Comparison of ENCODE assay signal across 8 mouse cellular contexts in genomic region chr2:145861193-145862123, GRCm38 (mm10). TPM values are rescaled to one million over a fixed set of nuclear protein-coding genes. Genes with fewer than 3 reads are reported as not detected.
DNase-seq lines count a peak whose midpoint lies in the region; ATAC-seq and TF ChIP-seq lines count a peak whose summit lies in the region.

No protein-coding gene starts in this region.

- intact Hi-C loops in left cerebral cortex, postnatal 36 days (cut with DNase I): no loop called here

- H3K4me3 ChIP-seq in thymus, adult 2 months (ENCODE audit: control insufficient read depth, insufficient read depth, low read length): no peak overlapping the region
- H3K4me3 ChIP-seq in heart, embryonic 11.5 days (ENCODE audit: low read depth, low read length): peak overlapping the region; percentile 40
- peak overlapping the region; percentile 36 for H3K4me3 ChIP-seq in kidney, embryonic 15.5 days (replicated peaks)
- peak overlapping the region; percentile 39 for H3K4me3 ChIP-seq in midbrain, embryonic 13.5 days (replicated peaks)

- H3K9me3 ChIP-seq in heart, embryonic 11.5 days (replicated peaks; ENCODE audit: control insufficient read depth, low read length): no peaks in the 10 kb centered on the region
- no peaks in the 10 kb centered on the region for H3K9me3 ChIP-seq in kidney, embryonic 15.5 days (replicated peaks)
- H3K9me3 ChIP-seq in midbrain, embryonic 13.5 days: no peaks in the 10 kb centered on the region

- ATAC-seq in heart, embryonic 11.5 days (replicated peaks; ENCODE audit: insufficient number of reproducible peaks, low FRiP score, low TSS enrichment): no peak
- ATAC-seq in kidney, embryonic 15.5 days (replicated peaks; ENCODE audit: low FRiP score): no peak
- ATAC-seq in midbrain, embryonic 13.5 days: no peak

- peak overlapping the region; percentile 58 for H3K4me2 ChIP-seq in heart, embryonic 11.5 days
- H3K4me2 ChIP-seq in kidney, embryonic 15.5 days: peak overlapping the region; percentile 56
- peak overlapping the region; percentile 59 for H3K4me2 ChIP-seq in midbrain, embryonic 13.5 days (replicated peaks)

- H3K9ac ChIP-seq in heart, embryonic 11.5 days (ENCODE audit: low read depth, low read length): peak overlapping the region; percentile 65
- H3K9ac ChIP-seq in kidney, embryonic 15.5 days: 0 out of 2 replicates have a peak overlapping the region, but pooled peaks have one; percentile 5
- H3K9ac ChIP-seq in midbrain, embryonic 13.5 days (replicated peaks): peak overlapping the region; percentile 57

- DNase-seq in thymus, adult 2 months: no peak
- no peak for DNase-seq in thymus, postnatal 10 days (ENCODE audit: low spot score in 2 of 2)
- no peak for DNase-seq in left cerebral cortex, postnatal 36 days (ENCODE audit: low spot score in 2 of 2)
- DNase-seq in gastrocnemius, postnatal 4 days (ENCODE audit: low spot score in 2 of 2): no peak
- DNase-seq in urinary bladder, postnatal 4 days (ENCODE audit: low spot score in 2 of 2): no peak

- H3K36me3 ChIP-seq in thymus, adult 2 months (ENCODE audit: control insufficient read depth, insufficient read depth, low read length): no peaks in the 10 kb centered on the region
- H3K36me3 ChIP-seq in heart, embryonic 11.5 days (ENCODE audit: control insufficient read depth, insufficient read depth, low read length): 0 out of 2 replicates have a peak, but pooled peaks cover 3% of the 10 kb centered on the region
- peaks cover 21% of the 10 kb centered on the region for H3K36me3 ChIP-seq in kidney, embryonic 15.5 days
- no peaks in the 10 kb centered on the region for H3K36me3 ChIP-seq in midbrain, embryonic 13.5 days

- 89% methylated on average over 8 of the region's 8 CpGs for WGBS in thymus, adult 2 months
- WGBS in heart, embryonic 11.5 days (ENCODE audit: insufficient replicate concordance): 67% methylated on average over 8 of the region's 8 CpGs
- WGBS in kidney, embryonic 15.5 days: 63% methylated on average over 8 of the region's 8 CpGs
- WGBS in midbrain, embryonic 13.5 days: 65% methylated on average over 8 of the region's 8 CpGs

- no peaks in the 10 kb centered on the region for H3K27me3 ChIP-seq in thymus, adult 2 months (ENCODE audit: control insufficient read depth, insufficient read depth, low read length)
- H3K27me3 ChIP-seq in heart, embryonic 11.5 days (ENCODE audit: control insufficient read depth, insufficient read depth, low read length): no peaks in the 10 kb centered on the region
- no peaks in the 10 kb centered on the region for H3K27me3 ChIP-seq in kidney, embryonic 15.5 days
- H3K27me3 ChIP-seq in midbrain, embryonic 13.5 days: no peaks in the 10 kb centered on the region

- TF ChIP-seq CTCF in thymus, adult 2 months (IDR thresholded peaks at IDR 0.05; ENCODE audit: borderline replicate concordance, control insufficient read depth, extremely low read depth, insufficient read depth, low read length, poor library complexity): no peak

- H3K27ac ChIP-seq in thymus, adult 2 months (ENCODE audit: control insufficient read depth, insufficient read depth, low read length): 0 out of 2 replicates have a peak overlapping the region, but pooled peaks have one; percentile 32
- H3K27ac ChIP-seq in heart, embryonic 11.5 days (ENCODE audit: low read depth, low read length): peak overlapping the region; percentile 1; the same call in 1 of the 2 replicates
- H3K27ac ChIP-seq in kidney, embryonic 15.5 days: peak overlapping the region; percentile 93
- H3K27ac ChIP-seq in midbrain, embryonic 13.5 days: peak overlapping the region; percentile 85

- no peak for TF ChIP-seq POLR2A in thymus, adult 2 months (IDR thresholded peaks at IDR 0.05; ENCODE audit: control insufficient read depth, extremely low read depth, insufficient read depth, low read length, poor library complexity)

- H3K4me1 ChIP-seq in thymus, adult 2 months (replicated peaks; ENCODE audit: control insufficient read depth, insufficient read depth, low read length): no peaks in the 10 kb centered on the region; the same call in 1 of the 2 replicates
- peaks cover 32% of the 10 kb centered on the region for H3K4me1 ChIP-seq in heart, embryonic 11.5 days (ENCODE audit: control insufficient read depth, insufficient read depth, low read length)
- H3K4me1 ChIP-seq in kidney, embryonic 15.5 days: peaks cover 47% of the 10 kb centered on the region
- peaks cover 38% of the 10 kb centered on the region for H3K4me1 ChIP-seq in midbrain, embryonic 13.5 days (replicated peaks)

RNA-seq across cellular contexts. Expression of gene Naa20, which starts 40.4 kb away (rescaled TPM):
- 28.5 and 30.1 TPM in 2 replicates for polyA plus RNA-seq in thymus, adult 2 months (2012; rRNA removed)
- polyA plus RNA-seq in heart, embryonic 11.5 days (2014; fragmentation: Nextera tagmentation; extraction: Ambion mirVana): 185 and 189 TPM in 2 replicates
- 163 and 184 TPM in 2 replicates for polyA plus RNA-seq in kidney, embryonic 15.5 days (2015; fragmentation: Nextera tagmentation; extraction: Ambion mirVana)
- polyA plus RNA-seq in midbrain, embryonic 13.5 days (2015; fragmentation: Nextera tagmentation; extraction: Ambion mirVana): 119 and 126 TPM in 2 replicates
- 10 to 100 TPM; 67.9 to 71.5 TPM for total RNA-seq in left cerebral cortex, postnatal 36 days (2021)
- 10 to 100 TPM; 65.0 to 72.0 TPM for total RNA-seq in gastrocnemius, postnatal 4 days (2021)

Comparison
In these comparisons a context has a peak if more than half of its experiments do, and no peak if none do; other contexts are left out.
1. H3K27ac ChIP-seq: peak in every context shown above with its lines; median percentile 93 in kidney, embryonic 15.5 days; 85 in midbrain, embryonic 13.5 days; 32 in thymus, adult 2 months; 1 in heart, embryonic 11.5 days.
2. H3K9ac ChIP-seq: peak in every context shown above with its lines; median percentile 65 in heart, embryonic 11.5 days; 57 in midbrain, embryonic 13.5 days; 5 in kidney, embryonic 15.5 days.